Mouse (Mus musculus) lung, embryonic 16.5 days (tissue): ENCODE results near the gene Camsap2. TPM values are rescaled to one million over a fixed set of nuclear protein-coding genes. Genes with fewer than 3 reads are reported as not detected.

ENCODE experiments used
- ATAC-seq: fragments of 200-750 bp; cut with Nextera tagmentation; 2 replicates; pipeline ENCODE4 v1.8.0; 2017; ENCODE audit warnings: low read depth, mild to moderate bottlenecking, moderate library complexity
- H3K27ac ChIP-seq: fragments of 300-500 bp; sonication (generic); 2 replicates; pipeline ENCODE4 v1.5.1; 2014; ENCODE audit warnings: mild to moderate bottlenecking, control low read depth, low read length
- H3K27me3 ChIP-seq: fragments of 300-500 bp; sonication (generic); 2 replicates; pipeline ENCODE4 v1.6.1; 2014; ENCODE audit warnings: low read depth, low read length, mixed read lengths; ENCODE audit not compliant: control insufficient read depth, insufficient read depth
- H3K36me3 ChIP-seq: fragments of 300-500 bp; sonication (generic); 2 replicates; pipeline ENCODE4 v1.6.1; 2014; ENCODE audit warnings: low read length; ENCODE audit not compliant: control insufficient read depth, insufficient read depth
- H3K4me1 ChIP-seq: fragments of 300-500 bp; sonication (generic); replicated peaks from 2 replicates; pipeline ENCODE4 v1.6.1; 2014; ENCODE audit warnings: low read length, mixed read lengths; ENCODE audit not compliant: control insufficient read depth, insufficient read depth
- H3K4me2 ChIP-seq: fragments of 300-500 bp; sonication (generic); 2 replicates; pipeline ENCODE4 v1.6.1; 2014; ENCODE audit warnings: low read depth, low read length, control low read depth
- H3K4me3 ChIP-seq: fragments of 300-500 bp; sonication (generic); 2 replicates; pipeline ENCODE4 v1.5.1; 2014; ENCODE audit warnings: mild to moderate bottlenecking, low read length, control low read depth
- H3K9ac ChIP-seq: fragments of 300-500 bp; sonication (generic); 2 replicates; pipeline ENCODE4 v1.6.1; 2014; ENCODE audit warnings: low read length, control low read depth
- H3K9me3 ChIP-seq: fragments of 300-500 bp; sonication (generic); 2 replicates; pipeline ENCODE4 v1.6.1; 2016; ENCODE audit warnings: low read length; ENCODE audit not compliant: control insufficient read depth
- WGBS: fragments of 180-500 bp; shearing (Covaris S2); extraction: QIAGEN DNeasy Blood & Tissue Kit; methylation state at CpG from one replicate; pipeline ENCODE4 v1.1.7; 2014; 5-methylcytosine and 5-hydroxymethylcytosine counted together
- polyA plus RNA-seq: library from polyadenylated mRNA; unstranded; fragments of >200 nt; fragmentation: Nextera tagmentation; extraction: Ambion mirVana; gene quantifications from 2 replicates; pipeline ENCODE4 v1.2.1, GENCODE M21; 2015

Gene Camsap2
- polyA plus RNA-seq, 1 experiment from 2014 or later, result 9.3 TPM

DNA sequence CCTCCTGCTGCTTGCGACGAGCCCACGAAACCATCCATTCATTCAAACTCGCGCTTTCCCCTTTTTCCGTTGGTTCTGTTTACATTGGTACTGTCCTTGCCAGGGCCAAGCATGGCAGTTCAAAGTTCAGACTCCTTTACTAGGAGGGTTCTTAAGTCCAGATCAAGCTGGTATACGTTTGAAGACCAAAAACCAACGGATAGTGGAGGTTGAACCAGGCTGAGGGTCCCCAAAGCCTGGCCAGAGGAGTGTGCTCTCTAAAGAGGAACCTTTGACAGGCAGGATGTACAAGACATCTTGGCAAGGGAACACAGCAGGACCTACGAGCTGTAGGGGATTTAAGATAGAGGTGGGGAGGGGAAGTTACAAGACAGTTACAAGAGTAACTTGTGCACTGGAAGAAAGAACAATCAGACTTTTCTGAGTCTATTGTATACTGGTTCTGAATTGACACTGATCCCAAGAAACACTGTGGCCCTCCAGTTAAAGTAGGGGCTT, 111.3 kb downstream of the Camsap2 start:
- Histone ChIP-seq H3K27me3 (no peaks in the 10 kb centered on the region), H3K9me3 (no peaks in the 10 kb centered on the region), H3K9ac (peak overlapping the region; percentile 70), H3K4me2 (peak overlapping the region; percentile 75), H3K36me3 (no peaks in the 10 kb centered on the region), H3K27ac (peak overlapping the region; percentile 48; the same call in 1 of the 2 replicates), H3K4me3 (peak overlapping the region; percentile 52), H3K4me1 (peaks cover 19% of the 10 kb centered on the region)
- WGBS, result 2% methylated on average over 9 of the region's 9 CpGs
- ATAC-seq, result peak; percentile 1; the same call in 1 of the 2 replicates

DNA sequence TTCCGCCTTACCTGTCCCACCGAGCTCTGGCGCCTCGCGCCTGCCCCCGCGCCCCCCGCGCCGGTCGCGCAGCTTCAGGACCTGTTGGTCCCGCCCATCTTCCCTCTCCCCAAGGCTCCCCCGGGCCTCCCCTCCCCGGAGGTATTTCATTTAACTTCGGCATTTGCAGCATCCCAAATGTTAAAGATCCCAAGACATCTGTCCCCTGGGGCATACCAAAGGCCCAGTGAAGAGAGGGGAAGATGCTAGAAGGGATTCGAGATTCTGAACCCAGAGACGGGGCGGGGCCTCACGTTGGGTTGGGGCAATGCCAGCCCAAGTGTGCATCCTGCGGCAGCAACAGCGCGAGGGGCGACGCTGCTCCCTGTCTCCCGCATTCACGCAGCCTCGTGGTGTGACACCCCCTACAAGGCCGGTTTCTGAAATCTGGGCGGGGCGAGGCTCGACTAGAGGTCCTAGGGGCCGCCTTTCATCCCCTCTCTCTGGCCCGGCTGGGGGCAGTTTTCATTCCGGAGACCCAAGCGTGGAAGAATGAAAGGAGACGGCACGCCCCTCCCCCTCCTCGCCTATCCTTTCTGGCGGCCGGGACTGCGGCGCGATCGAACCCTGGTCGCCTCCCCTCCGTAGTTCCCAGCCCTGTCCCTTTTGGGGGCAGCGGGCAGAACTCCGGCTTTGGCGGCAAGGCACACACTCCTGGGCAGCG, 111.9 kb downstream of the Camsap2 start, which contains the start of gene Inava:
Gene Inava (minus strand): TSS at position 373 of the 703 bp plus-strand sequence.
- H3K27ac ChIP-seq, result peak within 1 kb of the TSS; percentile 84
- no peaks in the 10 kb centered on the region for H3K9me3 ChIP-seq
- H3K36me3 ChIP-seq, result no peaks in the 10 kb centered on the region
- peaks cover 22% of the 10 kb centered on the region for H3K4me1 ChIP-seq
- ATAC-seq, result peak; percentile 74
- peak within 1 kb of the TSS; percentile 75 for H3K4me2 ChIP-seq
- under 1% methylated on average over 50 of the region's 51 CpGs for WGBS
- H3K4me3 ChIP-seq, result peak within 1 kb of the TSS; percentile 52
- H3K9ac ChIP-seq, result peak within 1 kb of the TSS; percentile 70
- no peaks in the 10 kb centered on the region for H3K27me3 ChIP-seq

DNA sequence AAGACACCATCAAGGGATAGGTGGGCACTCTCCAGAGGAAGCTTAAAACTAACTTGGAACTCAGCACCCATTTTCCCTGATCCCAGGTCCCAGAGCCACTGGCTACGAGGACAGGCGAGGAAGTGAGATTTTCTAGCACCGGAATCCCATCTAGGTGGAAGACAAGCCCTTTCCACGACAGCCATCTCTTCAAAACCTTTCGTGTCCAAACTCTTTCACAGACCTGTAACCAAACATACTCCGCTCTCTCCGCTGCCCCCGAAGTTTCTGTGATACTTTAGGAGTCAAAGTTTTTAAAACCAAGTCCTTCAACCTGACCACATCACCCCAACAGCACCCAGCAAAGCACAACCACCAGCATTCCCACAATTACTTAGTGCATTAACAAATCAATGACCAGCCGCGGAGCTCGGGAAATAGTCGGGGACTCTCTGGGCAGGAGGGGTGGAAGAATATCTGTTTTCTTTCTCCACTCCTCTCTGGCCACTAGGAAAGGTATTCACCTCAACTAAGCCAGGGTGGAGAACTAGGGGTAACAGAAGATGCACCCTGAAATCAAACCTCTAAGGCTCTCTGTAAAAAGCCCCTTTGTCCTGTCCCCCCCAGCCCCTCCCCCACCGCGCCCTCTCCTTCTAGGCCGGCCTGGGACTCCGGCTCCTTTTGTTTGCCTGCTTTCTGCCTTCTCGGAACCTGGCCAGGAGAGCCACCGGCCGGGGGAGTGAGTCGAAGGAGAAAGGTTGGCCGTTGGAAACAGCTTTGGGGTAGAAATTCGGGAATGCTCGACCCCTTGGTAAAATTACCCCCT, 112.7 kb downstream of the Camsap2 start:
- 2% methylated on average over 23 of the region's 23 CpGs for WGBS
- no peak for ATAC-seq
- Histone ChIP-seq H3K27me3 (no peaks in the 10 kb centered on the region), H3K4me1 (peaks cover 30% of the 10 kb centered on the region), H3K9ac (peak overlapping the region; percentile 70), H3K4me3 (peak overlapping the region; percentile 52), H3K27ac (peak overlapping the region; percentile 84), H3K36me3 (no peaks in the 10 kb centered on the region), H3K9me3 (no peaks in the 10 kb centered on the region), H3K4me2 (peak overlapping the region; percentile 75)

DNA sequence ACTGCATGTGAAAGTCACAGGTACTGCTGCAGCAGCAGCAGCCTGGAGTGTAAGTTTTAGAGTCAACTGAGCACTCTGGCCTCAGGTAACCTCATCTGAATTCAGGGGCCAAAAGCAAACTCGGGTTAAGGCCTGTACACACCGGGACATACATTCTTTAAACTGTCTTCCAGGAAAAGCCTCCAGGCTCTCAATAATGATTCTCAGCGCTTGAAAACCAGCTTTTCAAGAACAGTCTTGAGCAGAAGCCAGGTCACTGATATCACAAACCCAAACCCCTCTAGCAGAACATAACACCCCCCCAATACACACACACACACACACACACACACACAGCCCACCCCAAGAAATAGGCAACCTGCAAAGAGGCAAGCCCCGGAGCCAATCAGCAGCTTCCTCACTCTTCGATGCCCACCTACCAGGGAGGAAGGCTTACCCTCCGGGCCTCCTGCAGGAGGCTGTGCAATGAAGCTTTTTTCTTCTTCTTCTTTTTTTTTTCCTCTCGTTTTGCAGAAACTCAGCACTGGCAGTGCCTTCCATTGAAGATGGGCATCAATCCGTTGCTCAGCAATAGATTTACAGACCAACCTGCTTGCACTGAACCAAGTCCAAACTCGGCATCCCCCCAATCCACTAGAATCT, 113.5 kb downstream of the Camsap2 start:
- H3K27ac ChIP-seq, result peak overlapping the region; percentile 84
- H3K9me3 ChIP-seq, result no peaks in the 10 kb centered on the region
- H3K4me1 ChIP-seq, result peaks cover 38% of the 10 kb centered on the region
- peak overlapping the region; percentile 75 for H3K4me2 ChIP-seq
- peak overlapping the region; percentile 70 for H3K9ac ChIP-seq
- no peaks in the 10 kb centered on the region for H3K27me3 ChIP-seq
- no peak for ATAC-seq
- H3K36me3 ChIP-seq, result no peaks in the 10 kb centered on the region
- peak overlapping the region; percentile 52 for H3K4me3 ChIP-seq
- 3% methylated on average over 9 of the region's 9 CpGs for WGBS

DNA sequence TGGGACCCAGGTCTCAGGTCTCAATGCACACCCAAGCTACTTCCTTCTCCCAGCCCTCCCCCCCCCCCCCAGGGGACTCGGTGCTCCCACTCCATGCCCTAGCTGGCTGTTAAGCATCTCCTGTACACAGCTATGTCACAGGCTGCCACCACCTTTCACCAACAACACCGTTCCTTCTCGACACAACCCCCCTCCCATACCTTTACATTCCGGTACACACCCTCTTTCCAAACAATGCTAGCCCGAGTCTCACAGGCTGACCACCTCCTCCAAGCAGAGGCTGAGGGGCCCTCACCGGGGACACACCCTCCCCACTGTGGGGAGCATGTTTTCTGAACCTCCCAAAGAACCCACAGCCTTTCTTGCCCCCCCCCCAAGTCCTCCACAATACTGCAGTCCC, 114.3 kb downstream of the Camsap2 start:
- Histone ChIP-seq H3K4me2 (peak overlapping the region; percentile 75), H3K4me3 (peak overlapping the region; percentile 52), H3K27me3 (no peaks in the 10 kb centered on the region), H3K9me3 (no peaks in the 10 kb centered on the region), H3K9ac (peak overlapping the region; percentile 49), H3K27ac (peak overlapping the region; percentile 84), H3K36me3 (no peaks in the 10 kb centered on the region), H3K4me1 (peaks cover 41% of the 10 kb centered on the region)
- WGBS, result 7% methylated on average over 6 of the region's 6 CpGs
- ATAC-seq, result peak; percentile 55

DNA sequence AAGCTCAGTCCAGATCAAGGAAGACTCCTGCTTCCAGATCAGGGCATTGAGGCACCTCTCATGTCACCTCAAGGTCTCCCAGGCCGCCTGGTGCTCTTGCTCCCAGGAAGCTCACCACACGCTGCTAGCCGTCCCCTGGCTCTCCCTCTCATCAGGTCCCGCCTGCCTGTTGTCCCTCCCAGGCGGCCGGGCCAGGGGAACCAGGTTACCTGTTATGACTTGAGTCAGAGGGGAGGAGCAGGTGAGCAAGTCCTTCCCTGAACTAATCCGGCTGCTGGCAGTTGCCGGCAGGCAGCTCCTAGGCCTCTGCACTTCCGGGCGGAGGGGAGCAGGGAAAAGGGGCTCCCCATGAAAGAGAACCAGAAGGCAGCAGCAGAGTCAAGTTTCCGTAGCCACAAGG, 115.7 kb downstream of the Camsap2 start:
- Histone ChIP-seq H3K36me3 (no peaks in the 10 kb centered on the region), H3K4me1 (peaks cover 41% of the 10 kb centered on the region), H3K9me3 (no peaks in the 10 kb centered on the region), H3K4me3 (peak overlapping the region; percentile 11), H3K27me3 (no peaks in the 10 kb centered on the region), H3K4me2 (peak overlapping the region; percentile 75), H3K9ac (peak overlapping the region; percentile 47), H3K27ac (peak overlapping the region; percentile 84)
- WGBS, result 30% methylated on average over 11 of the region's 11 CpGs
- peak; percentile 6; the same call in 1 of the 2 replicates for ATAC-seq

DNA sequence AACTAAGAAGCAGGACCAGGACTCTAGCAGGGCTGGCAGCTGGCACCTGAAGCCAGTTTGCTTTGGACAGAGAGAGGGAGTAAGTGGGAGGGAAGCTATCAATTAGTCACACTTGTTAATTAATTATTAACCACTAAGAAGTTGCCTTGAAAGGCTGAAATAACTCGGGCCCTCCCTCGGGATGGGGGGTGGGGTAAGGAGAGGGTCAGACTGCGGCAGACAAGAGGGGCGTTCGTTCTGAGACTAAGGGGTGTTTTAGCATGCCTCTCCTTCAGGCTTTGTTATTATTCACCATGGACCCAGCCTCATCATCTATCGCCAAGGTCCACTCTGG, 116.9 kb downstream of the Camsap2 start:
- Histone ChIP-seq H3K9ac (peak overlapping the region; percentile 57), H3K4me1 (peaks cover 37% of the 10 kb centered on the region), H3K27ac (peak overlapping the region; percentile 84), H3K4me2 (peak overlapping the region; percentile 75), H3K9me3 (no peaks in the 10 kb centered on the region), H3K4me3 (peak overlapping the region; percentile 22; the same call in 1 of the 2 replicates), H3K27me3 (no peaks in the 10 kb centered on the region), H3K36me3 (0 out of 2 replicates have a peak, but pooled peaks cover 2% of the 10 kb centered on the region)
- WGBS, result 26% methylated on average over 6 of the region's 6 CpGs
- no peak for ATAC-seq

DNA sequence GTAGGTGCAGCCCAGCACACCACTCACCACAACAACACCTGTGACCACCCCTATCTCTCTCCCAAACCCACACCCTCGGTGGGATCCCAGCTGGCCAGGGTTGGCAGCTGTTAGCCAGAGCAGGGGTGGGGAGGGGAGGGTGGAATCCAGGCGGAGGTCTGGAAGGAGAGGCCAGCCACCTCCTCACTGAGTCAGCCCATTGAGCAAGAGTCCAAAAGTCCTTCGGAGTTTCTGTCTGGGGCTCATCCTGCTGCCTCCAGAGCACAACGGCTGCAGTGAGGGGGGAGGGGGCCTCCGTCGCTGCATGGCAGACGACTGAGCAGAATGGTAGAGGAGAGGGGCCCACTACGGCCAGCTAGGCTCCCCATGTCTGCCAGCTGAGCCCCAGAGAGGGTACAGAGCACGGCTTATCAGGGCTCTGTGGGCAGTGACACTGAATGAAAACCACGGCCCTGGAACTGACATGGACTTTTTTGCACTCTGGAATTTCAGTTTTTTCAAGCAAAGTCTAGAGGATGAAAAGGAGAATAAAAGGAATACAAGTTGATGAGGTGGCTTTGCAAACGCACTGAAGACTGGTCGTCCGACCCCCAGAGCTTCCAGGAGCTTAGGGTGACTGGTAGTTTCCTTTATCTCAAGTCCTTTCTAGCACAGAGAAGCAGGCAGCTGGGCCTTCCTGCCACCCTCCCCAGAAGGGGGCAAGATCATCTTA, 117.4 kb downstream of the Camsap2 start:
- Histone ChIP-seq H3K4me2 (peak overlapping the region; percentile 75), H3K36me3 (0 out of 2 replicates have a peak, but pooled peaks cover 2% of the 10 kb centered on the region), H3K4me1 (peaks cover 37% of the 10 kb centered on the region), H3K9me3 (no peaks in the 10 kb centered on the region), H3K9ac (peak overlapping the region; percentile 57), H3K4me3 (peak overlapping the region; percentile 22), H3K27ac (peak overlapping the region; percentile 84), H3K27me3 (no peaks in the 10 kb centered on the region)
- peak; percentile 59 for ATAC-seq
- 8% methylated on average over 13 of the region's 13 CpGs for WGBS
